Mouse (Mus musculus) myocyte (in vitro differentiated cells): Measurements from ENCODE around the gene 4933425L06Rik.

Experiments
- MAX ChIP-seq: IDR thresholded peaks from one replicate; pipeline ENCODE4 v1.6.1; 2011; ENCODE audit warnings: low read depth, mild to moderate bottlenecking, control low read depth
- MYOG ChIP-seq, 3 experiments: IDR thresholded peaks; one replicate each; pipeline ENCODE4 v1.6.1; 2011; ENCODE audit warnings: control low read depth in 2 of 3, low read depth in 2 of 3, mild to moderate bottlenecking in 2 of 3; ENCODE audit not compliant: insufficient read length in 2 of 3, control insufficient read depth in 1 of 3, insufficient read depth in 1 of 3
- POLR2A ChIP-seq: IDR thresholded peaks from one replicate; pipeline ENCODE4 v1.6.1; 2011; ENCODE audit warnings: low read depth, mild to moderate bottlenecking, control low read depth, moderate library complexity; ENCODE audit not compliant: insufficient read length
- POLR2AphosphoS2 ChIP-seq: IDR thresholded peaks from one replicate; pipeline ENCODE4 v1.6.1; 2011; ENCODE audit warnings: low read depth, control low read depth; ENCODE audit not compliant: insufficient read length
- TCF12 ChIP-seq: IDR thresholded peaks from one replicate; pipeline ENCODE4 v1.6.1; 2011; ENCODE audit warnings: mild to moderate bottlenecking, control low read depth; ENCODE audit not compliant: poor library complexity, insufficient read depth, severe bottlenecking
- TCF3 ChIP-seq: IDR thresholded peaks from one replicate; pipeline ENCODE4 v1.6.1; 2011; ENCODE audit warnings: low read depth, control low read depth; ENCODE audit not compliant: insufficient read length

GRCm38 (mm10) chr13:105147795-105148418 is 66.0 kb downstream of the 4933425L06Rik start:
- TF ChIP-seq POLR2A (no peak), MYOG (IDR thresholded peaks at IDR 0.05; ENCODE audit: control insufficient read depth in 1 of 3, insufficient read depth in 1 of 3, insufficient read length in 2 of 3, low read depth in 2 of 3) (no peak), MAX (no peak), TCF12 (no peak), TCF3 (no peak), POLR2AphosphoS2 (no peak)
